ENCODE assay signal across 8 mouse cellular contexts in the genomic region with DNA sequence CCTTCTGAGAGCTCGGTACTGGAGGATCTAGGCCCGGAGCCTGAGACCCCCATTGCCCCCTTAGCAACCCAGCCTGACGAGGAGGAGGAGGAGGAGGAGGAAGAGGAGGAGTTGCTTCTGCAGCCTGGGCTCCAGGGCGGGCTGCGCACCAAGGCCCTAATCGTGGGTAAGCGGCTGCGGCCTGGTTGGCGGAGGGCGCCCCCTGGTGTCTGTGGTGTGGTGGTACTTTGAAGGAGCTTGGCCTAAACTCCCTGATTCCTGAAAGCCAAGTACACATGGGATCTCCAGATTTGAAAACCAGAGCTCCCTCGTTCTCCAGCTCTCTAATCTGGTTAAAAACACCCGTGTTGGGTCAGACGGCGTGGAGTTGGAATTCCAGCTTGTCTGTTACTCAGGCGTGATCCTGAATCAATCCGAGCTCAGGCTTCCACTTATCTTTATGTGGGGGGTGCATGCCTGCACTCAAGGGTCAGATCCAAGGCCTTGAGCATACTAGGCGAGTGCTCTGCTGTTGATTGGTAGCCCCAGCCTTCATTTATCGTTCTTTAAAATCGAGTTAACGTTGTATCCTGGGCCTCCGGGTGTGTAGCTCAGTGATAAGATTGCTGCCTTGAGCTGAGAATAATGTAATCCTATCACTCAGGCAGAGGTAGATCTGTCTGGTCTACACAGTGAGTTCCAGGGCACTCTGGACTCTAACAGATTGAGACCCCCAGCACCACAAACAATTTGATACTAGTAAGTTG. TPM values are rescaled to one million over a fixed set of nuclear protein-coding genes. Genes with fewer than 3 reads are reported as not detected.
DNase-seq lines count a peak whose midpoint lies in the region; ATAC-seq lines count a peak whose summit lies in the region.

No protein-coding gene starts in this region.

- ATAC-seq in CD4-positive, CD25-positive, alpha-beta regulatory T cell, adult 4 months, result peak; percentile 25
- ATAC-seq in forebrain, embryonic 12.5 days (ENCODE audit: low FRiP score), result peak; percentile 31; the same call in 1 of the 2 replicates
- 0 out of 2 replicates have a peak, but pooled peaks have one; percentile 29 for ATAC-seq in heart, embryonic 16.5 days (replicated peaks; ENCODE audit: extremely low read depth, insufficient read depth, low FRiP score)
- peak; percentile 46 for ATAC-seq in neutrophil, adult 5-6 weeks (ENCODE audit: extremely low read depth, insufficient number of reproducible peaks, low FRiP score, poor library complexity, severe bottlenecking)

- peaks cover 38% of the 10 kb centered on the region for H3K4me1 ChIP-seq in forebrain, embryonic 12.5 days
- H3K4me1 ChIP-seq in heart, embryonic 16.5 days (ENCODE audit: control insufficient read depth, insufficient read depth, low read length), result peaks cover 31% of the 10 kb centered on the region

- H3K9me3 ChIP-seq in forebrain, embryonic 12.5 days, result peaks cover 5% of the 10 kb centered on the region; the same call in 1 of the 2 replicates
- H3K9me3 ChIP-seq in heart, embryonic 16.5 days (replicated peaks; ENCODE audit: control insufficient read depth, low read length), result peaks cover 3% of the 10 kb centered on the region; the same call in 1 of the 2 replicates

- H3K36me3 ChIP-seq in forebrain, embryonic 12.5 days (replicated peaks), result peaks cover 46% of the 10 kb centered on the region
- H3K36me3 ChIP-seq in heart, embryonic 16.5 days (ENCODE audit: control insufficient read depth, insufficient read depth), result peaks cover 18% of the 10 kb centered on the region

- H3K27me3 ChIP-seq in forebrain, embryonic 12.5 days, result no peaks in the 10 kb centered on the region
- H3K27me3 ChIP-seq in heart, embryonic 16.5 days (ENCODE audit: control insufficient read depth, insufficient read depth, low read length), result no peaks in the 10 kb centered on the region

- WGBS in forebrain, embryonic 12.5 days, result 33% methylated on average over 21 of the region's 21 CpGs
- 24% methylated on average over 21 of the region's 21 CpGs for WGBS in heart, embryonic 16.5 days

- H3K4me2 ChIP-seq in forebrain, embryonic 12.5 days, result peak overlapping the region; percentile 21; the same call in 1 of the 2 replicates
- peak overlapping the region; percentile 24 for H3K4me2 ChIP-seq in heart, embryonic 16.5 days (ENCODE audit: low read depth, low read length)

- H3K4me3 ChIP-seq in forebrain, embryonic 12.5 days (replicated peaks), result peak overlapping the region; percentile 13
- no peak overlapping the region for H3K4me3 ChIP-seq in heart, embryonic 16.5 days (ENCODE audit: low read length)

- peak overlapping the region; percentile 42; the same call in 1 of the 2 replicates for H3K27ac ChIP-seq in forebrain, embryonic 12.5 days
- 0 out of 2 replicates have a peak overlapping the region, but pooled peaks have one; percentile 5 for H3K27ac ChIP-seq in heart, embryonic 16.5 days (ENCODE audit: low read length)

- peak; percentile 74 for DNase-seq in c-Kit-positive CD71-positive TER-119-negative erythroid progenitor cells, embryonic 14.5 days (ENCODE audit: low read depth)
- DNase-seq in kidney, postnatal 4 days, result peak; percentile 94
- peak; percentile 83 to 88 for DNase-seq in lung, adult 18-20 months
- peak; percentile 96 for DNase-seq in testis, postnatal 10 days (ENCODE audit: low spot score)

- H3K9ac ChIP-seq in forebrain, embryonic 12.5 days, result no peak overlapping the region
- H3K9ac ChIP-seq in heart, embryonic 16.5 days (ENCODE audit: low read length), result peak overlapping the region; percentile 23; the same call in 1 of the 2 replicates

RNA-seq across cellular contexts. Expression of a gene that starts 5.7 kb away (rescaled TPM):
- 10 to 100 TPM; 13.4 to 39.3 TPM for polyA plus RNA-seq in CD4-positive, CD25-positive, alpha-beta regulatory T cell, adult 4 months (2017; shearing (Covaris generic))
- polyA plus RNA-seq in forebrain, embryonic 12.5 days (2016; fragmentation: Nextera tagmentation; extraction: Ambion mirVana), result 48.0 and 54.8 TPM in 2 replicates
- polyA plus RNA-seq in heart, embryonic 16.5 days (2015; fragmentation: Nextera tagmentation; extraction: Ambion mirVana), result 27.4 and 29.2 TPM in 2 replicates
- total RNA-seq in neutrophil, adult 5-6 weeks (2017), result 106 and 121 TPM in 2 replicates

RNA-seq across cellular contexts. Expression of a gene that starts 8.6 kb away (rescaled TPM):
- polyA plus RNA-seq in CD4-positive, CD25-positive, alpha-beta regulatory T cell, adult 4 months (2017; shearing (Covaris generic)), result 100 to 1,000 TPM; 222 to 223 TPM
- polyA plus RNA-seq in forebrain, embryonic 12.5 days (2016; fragmentation: Nextera tagmentation; extraction: Ambion mirVana), result 23.7 and 24.3 TPM in 2 replicates
- 19.6 and 20.1 TPM in 2 replicates for polyA plus RNA-seq in heart, embryonic 16.5 days (2015; fragmentation: Nextera tagmentation; extraction: Ambion mirVana)
- 146 and 163 TPM in 2 replicates for total RNA-seq in neutrophil, adult 5-6 weeks (2017)

RNA-seq across cellular contexts. Expression of a gene that starts 12.8 kb away (rescaled TPM):
- polyA plus RNA-seq in CD4-positive, CD25-positive, alpha-beta regulatory T cell, adult 4 months (2017; shearing (Covaris generic)), result 10 to 100 TPM; 35.5 to 43.5 TPM
- 56.2 and 60.5 TPM in 2 replicates for polyA plus RNA-seq in forebrain, embryonic 12.5 days (2016; fragmentation: Nextera tagmentation; extraction: Ambion mirVana)
- polyA plus RNA-seq in heart, embryonic 16.5 days (2015; fragmentation: Nextera tagmentation; extraction: Ambion mirVana), result 45.9 and 46.9 TPM in 2 replicates
- 42.5 and 45.6 TPM in 2 replicates for total RNA-seq in neutrophil, adult 5-6 weeks (2017)

RNA-seq across cellular contexts. Expression of a gene that starts 23.3 kb away (rescaled TPM):
- 10 to 100 TPM; 12.6 to 15.3 TPM for polyA plus RNA-seq in CD4-positive, CD25-positive, alpha-beta regulatory T cell, adult 4 months (2017; shearing (Covaris generic))
- polyA plus RNA-seq in forebrain, embryonic 12.5 days (2016; fragmentation: Nextera tagmentation; extraction: Ambion mirVana), result 26.7 and 29.4 TPM in 2 replicates
- polyA plus RNA-seq in heart, embryonic 16.5 days (2015; fragmentation: Nextera tagmentation; extraction: Ambion mirVana), result 33.7 and 34.6 TPM in 2 replicates
- 9.6 and 12.8 TPM in 2 replicates for total RNA-seq in neutrophil, adult 5-6 weeks (2017)

RNA-seq across cellular contexts. Expression of a gene that starts 32.6 kb away (rescaled TPM):
- polyA plus RNA-seq in CD4-positive, CD25-positive, alpha-beta regulatory T cell, adult 4 months (2017; shearing (Covaris generic)), result 10 to 100 TPM; 10.9 to 13.2 TPM
- polyA plus RNA-seq in forebrain, embryonic 12.5 days (2016; fragmentation: Nextera tagmentation; extraction: Ambion mirVana), result 22.3 and 26.1 TPM in 2 replicates
- 14.7 and 15.0 TPM in 2 replicates for polyA plus RNA-seq in heart, embryonic 16.5 days (2015; fragmentation: Nextera tagmentation; extraction: Ambion mirVana)
- 22.5 and 30.7 TPM in 2 replicates for total RNA-seq in neutrophil, adult 5-6 weeks (2017)
